Mouse (Mus musculus) brain, embryonic 18.5 days (tissue): ENCODE data around the gene Fpr3.
"Not testable (repeated sequence)": the region's sequence is repeated elsewhere in the genome, so short reads cannot be mapped to it uniquely, and the experiment has no call there.

Source experiments
- DNase-seq: peaks from one replicate; pipeline ENCODE4 v3.0.0-alpha.2; 2012; ENCODE audit warnings: low read depth, low spot score

Fpr3 gene

GRCm38 (mm10) chr17:17882672-17883071, 5.0 kb upstream of the Fpr3 start:
- DNase-seq, result no peak

- DNase-seq, result no peak
Measured at GRCm38 (mm10) chr17:17883840-17884239, 3.8 kb upstream of the Fpr3 start, which contains the start of gene Fpr1. Gene Fpr1 (minus strand): TSS chr17:17883940.

- no peak for DNase-seq
Measured at GRCm38 (mm10) chr17:17889732-17890425, 2.2 kb downstream of the Fpr3 start.

- no peak for DNase-seq
Measured at GRCm38 (mm10) chr17:17896039-17896438, 8.4 kb downstream of the Fpr3 start.

GRCm38 (mm10) chr17:17899268-17899667, 11.6 kb downstream of the Fpr3 start:
- no peak for DNase-seq

GRCm38 (mm10) chr17:17900768-17901167, 13.1 kb downstream of the Fpr3 start:
- no peak for DNase-seq

GRCm38 (mm10) chr17:17909636-17910421, 22.2 kb downstream of the Fpr3 start:
- DNase-seq, result peak; percentile 76

- not testable (repeated sequence) for DNase-seq
Measured at GRCm38 (mm10) chr17:17912618-17913017, 25.0 kb downstream of the Fpr3 start.

GRCm38 (mm10) chr17:17917376-17917775, 29.7 kb downstream of the Fpr3 start:
- no peak for DNase-seq

GRCm38 (mm10) chr17:17917782-17918181, 30.1 kb downstream of the Fpr3 start:
- DNase-seq, result no peak

GRCm38 (mm10) chr17:17973443-17973842, 85.8 kb downstream of the Fpr3 start:
- no peak for DNase-seq

- not testable (repeated sequence) for DNase-seq
Measured at GRCm38 (mm10) chr17:17981232-17981631, 93.6 kb downstream of the Fpr3 start.

- no peak for DNase-seq
Measured at GRCm38 (mm10) chr17:18004752-18005151, 117.1 kb downstream of the Fpr3 start.
